Mouse (Mus musculus) lung, postnatal 25 days (tissue): ENCODE data around the gene Slc38a9.

ENCODE experiments used
- DNase-seq: peaks from one replicate; pipeline ENCODE4 v3.0.0; 2022; ENCODE audit warnings: low spot score

Gene Slc38a9

DNA sequence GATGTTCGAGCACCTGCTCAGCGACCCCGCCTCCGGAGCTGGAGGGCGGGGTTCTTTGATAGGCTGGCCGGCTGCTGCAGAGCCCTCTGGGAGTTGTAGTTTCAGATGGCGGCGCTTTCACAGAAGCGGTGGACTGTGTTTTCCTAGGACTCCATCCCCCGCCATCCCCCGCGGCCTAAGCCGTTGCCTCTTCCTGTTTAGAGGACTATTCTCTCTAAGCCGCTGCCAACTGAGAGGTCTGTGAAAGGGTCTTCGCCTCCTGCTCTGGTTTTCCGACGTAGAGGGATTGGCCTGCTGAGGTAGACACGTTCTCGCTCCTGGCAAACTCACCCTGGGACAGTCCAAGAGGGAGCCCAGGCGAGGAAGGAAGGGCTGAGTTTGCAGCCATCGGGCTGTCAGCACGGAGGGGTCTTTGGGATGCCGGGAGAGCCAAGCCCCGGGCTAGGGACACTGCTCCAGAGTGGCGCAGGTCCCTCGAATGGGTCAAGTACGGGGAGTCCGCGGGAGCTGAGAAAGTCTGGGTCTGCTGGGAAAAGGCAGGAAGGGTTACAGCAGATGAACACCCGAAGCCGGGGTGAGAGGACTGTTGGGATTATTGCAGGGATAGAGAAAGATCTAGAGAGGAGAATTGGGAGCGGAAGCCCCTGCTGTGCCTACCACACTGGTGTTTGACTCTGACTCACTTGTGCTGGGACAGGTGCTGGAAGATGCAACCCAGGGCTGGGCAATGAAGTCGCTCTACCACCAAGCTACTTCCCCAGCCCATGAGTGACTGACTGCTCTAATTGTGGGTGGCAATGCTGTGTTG is at the start of gene Slc38a9:
Slc38a9 (plus strand) TSS at position 178 of the 808 bp plus-strand sequence.
- peak; percentile 96 for DNase-seq

DNA sequence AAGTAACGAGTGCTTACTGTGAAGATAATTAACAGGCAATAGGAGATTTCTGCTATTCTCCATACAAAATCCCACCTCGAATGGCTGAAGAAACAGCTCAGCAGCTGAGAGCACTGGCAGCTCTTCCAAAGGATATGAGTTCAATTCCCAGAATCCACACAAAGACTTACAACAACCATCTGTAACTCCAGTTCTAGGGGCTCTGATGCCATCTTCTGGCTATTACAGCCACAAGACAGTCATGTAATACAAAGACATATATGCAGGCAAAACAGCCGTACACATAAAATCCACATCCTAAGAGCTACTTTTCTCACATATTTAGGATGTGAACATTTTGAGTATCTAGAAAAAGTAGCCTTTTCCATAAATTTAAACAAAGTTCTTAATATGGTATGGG is 39.0 kb upstream of the Slc38a9 start:
- peak; percentile 4 for DNase-seq

DNA sequence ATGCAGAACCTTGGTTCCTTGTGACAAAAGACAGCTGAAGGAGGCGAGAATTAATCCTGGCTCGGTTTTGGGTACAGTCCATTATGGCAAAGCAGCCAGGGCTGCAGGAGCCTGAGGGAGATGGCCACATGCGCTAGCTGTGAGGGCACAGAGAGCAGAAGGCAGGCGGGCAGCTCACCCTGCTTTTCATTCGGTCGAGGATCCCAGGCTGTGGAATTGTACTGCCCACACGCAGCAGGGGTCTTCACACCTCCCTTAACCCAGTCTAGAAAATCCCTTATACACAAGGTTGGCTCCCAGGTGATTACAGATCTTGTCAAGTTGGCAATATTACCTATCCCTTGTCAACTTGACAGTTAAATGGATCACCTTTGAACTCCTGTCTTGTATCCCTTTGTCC is 36.9 kb upstream of the Slc38a9 start:
- no peak for DNase-seq

DNA sequence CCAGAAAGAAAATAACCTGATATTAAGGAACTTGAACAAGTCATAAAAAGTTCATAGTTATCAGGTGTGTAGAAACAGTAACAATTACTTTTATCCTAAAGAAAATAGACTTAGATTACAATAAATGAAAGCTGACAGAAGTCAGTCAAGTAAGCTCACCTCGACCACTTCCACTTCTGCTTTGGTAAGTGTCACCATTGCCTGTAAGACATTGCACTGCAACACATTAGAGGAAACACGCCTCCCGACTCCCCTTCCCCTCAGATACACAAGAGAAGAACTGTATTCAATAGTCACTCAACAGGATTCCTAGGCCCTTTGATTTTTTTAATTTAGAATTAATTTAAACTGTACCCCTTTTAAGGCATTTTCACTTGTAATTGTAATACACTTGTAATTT is 35.9 kb upstream of the Slc38a9 start:
- DNase-seq = no peak

DNA sequence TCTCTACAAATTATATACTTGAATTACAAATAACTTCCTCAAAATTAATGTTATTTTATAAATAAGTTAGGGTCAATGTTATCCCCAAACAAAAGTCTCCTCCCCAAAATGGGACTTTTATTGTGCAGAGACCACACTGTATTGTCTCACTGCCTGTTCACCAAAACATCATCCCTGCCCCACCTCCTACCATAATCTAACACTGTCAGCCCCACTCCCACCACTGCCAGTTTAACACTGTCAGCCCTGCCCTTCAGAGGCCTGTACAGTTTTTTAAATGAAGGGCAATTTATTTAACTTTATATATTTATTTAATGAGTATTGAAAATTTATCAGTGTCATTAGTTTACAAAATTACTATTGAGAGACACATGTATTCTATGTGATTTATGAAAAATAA is 35.0 kb upstream of the Slc38a9 start:
- DNase-seq = no peak

DNA sequence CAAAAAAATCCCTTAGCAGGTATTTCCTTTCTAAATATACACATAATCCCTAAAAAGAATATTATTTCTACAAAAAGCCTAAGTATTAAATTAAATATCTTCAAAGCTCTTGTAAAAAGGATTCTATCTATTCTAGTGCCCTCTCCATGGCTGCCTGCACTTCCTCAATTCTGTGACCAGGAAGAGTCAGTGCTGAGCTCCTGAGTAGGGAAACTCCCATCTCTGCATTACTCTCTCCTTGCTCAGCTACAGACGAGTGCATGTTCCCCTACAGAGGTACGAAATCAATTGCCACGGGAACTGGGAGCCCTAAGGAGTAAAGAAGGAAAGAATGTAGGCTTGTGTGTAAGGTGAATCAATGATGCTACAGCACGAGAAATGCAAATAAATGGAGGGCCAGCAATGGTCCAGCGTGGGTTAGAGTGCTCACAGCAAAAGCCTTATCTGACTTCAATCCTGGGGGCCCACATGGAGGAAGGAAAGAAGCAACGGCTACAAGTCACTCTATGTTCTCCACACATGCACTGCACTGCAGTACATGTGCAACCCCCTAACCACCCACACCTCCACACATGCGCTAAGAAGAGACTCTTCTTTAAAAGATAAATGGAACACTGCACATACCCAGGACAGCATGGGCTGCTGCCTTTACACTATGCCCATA is 25.2 kb upstream of the Slc38a9 start:
- DNase-seq = no peak

DNA sequence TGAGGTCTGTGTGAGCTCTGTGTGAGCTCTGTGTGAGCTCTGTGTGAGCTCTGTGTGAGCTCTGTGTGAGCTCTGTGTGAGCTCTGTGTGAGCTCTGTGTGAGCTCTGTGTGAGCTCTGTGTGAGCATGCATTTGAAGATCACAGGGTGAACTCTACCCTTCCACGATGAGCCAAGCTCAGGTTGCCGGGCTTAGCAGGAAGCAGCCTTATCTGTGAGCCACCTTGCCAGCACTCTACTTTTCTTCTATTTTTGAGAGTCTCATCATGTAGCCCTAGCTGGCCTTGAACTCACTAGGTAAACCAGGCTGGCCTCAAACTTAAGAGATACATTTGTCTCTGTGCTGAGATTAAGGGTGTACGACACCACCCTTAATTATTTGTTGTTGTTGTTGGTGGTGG is 24.1 kb upstream of the Slc38a9 start:
- DNase-seq = no peak

DNA sequence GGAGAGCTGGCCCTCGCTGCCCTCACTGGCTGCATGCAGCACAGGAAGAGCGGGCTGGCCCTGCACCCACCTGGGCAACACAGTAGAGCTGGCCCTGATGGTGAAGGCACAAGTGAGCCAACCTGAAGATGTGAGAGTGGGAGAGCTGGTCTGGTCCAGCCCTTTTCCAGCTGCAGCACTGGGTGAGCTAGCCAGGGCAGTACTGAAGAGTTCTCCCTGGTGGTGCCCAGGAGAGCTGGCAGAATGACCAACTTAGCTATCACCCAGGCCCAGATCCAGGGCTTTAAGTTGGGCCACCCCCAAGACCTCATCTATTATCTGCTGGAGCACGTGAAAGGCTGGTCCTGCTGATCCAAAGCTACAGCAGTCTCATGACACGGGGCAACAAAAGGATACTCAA is 21.4 kb upstream of the Slc38a9 start:
- DNase-seq = no peak

DNA sequence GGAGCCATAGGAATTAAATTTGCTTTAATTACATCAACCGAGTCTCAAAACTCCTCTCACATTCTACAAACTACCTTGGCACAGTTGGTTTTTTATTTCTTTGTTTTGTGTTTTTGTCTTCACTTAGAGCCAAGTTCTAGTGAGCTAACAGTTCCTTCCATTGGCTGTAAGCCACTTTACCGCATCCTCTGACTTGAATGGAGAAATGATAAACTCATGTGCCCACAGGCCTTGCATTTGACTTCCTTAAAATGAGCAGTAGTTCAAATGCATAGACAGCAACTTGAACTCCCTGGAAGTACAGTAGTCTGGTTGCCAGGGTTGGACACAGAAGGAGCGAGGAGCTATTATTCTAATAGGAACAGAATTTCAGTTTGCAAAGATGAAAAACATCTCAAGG is 17.7 kb upstream of the Slc38a9 start:
- no peak for DNase-seq

DNA sequence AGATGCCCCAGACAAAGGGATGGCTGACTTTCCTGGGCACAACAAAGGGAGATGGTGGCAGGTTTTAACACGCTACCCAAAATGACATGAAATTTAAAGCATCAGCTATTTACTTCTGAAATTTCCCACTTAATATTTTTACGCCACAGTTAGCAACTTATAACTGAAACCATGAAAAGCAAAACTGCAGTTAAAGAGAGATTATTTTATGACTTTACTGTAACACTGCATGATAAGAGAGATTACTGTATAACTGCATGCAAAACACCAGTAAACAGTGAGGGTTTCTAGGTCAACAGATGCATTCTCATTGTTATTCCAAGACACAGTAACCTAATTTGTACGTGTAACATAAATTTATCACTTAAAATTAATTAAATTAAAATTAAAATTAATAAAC is 15.6 kb upstream of the Slc38a9 start:
- no peak for DNase-seq

DNA sequence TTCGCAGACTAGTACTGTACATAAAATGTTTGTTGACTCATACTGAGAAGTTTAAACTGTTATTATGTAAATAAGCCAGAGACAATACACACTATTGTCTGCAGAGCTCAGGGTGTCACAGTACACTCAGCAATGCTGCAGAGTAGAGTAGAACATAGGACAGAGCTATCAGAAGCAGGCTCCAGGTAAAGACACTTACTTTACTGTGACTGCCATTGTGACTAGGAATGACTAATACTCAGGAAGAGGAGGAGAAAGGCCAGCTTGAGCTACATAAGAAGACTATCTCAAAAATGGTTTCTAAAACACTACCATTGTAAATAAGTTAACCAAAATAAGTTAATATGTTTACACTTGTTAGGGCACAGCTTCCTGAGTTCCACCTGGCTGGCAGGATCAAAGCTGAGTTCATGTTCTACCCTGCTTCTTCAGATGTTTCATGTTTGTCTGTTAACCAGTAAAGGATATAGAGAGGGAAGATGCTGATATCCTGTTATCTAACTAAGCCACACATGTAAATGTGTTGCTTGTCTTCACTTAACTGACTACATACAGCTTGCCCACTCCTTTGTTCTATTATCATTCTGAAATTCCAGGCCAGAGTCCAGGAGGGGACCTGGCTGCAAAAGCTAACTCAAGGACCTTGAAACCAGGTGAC is 14.9 kb upstream of the Slc38a9 start:
- no peak for DNase-seq

DNA sequence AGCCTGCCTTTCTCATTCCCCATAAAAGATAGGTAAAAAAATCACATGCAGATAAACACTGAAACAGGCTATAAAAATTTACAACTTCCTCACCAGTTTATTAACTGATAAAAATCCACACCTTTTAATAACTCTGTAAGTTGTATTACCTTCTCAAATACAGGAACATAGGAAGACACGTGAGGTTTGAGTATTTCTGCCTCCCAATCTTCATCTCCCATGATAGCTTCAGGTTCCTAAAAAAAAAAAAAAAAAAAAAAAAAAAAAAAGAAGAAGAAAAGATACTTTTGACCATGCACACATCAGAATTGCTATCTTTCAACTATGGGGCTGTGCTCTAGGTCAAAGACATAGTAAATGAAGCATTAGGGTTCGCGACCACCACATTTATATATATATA is 9.4 kb upstream of the Slc38a9 start:
- DNase-seq = no peak

DNA sequence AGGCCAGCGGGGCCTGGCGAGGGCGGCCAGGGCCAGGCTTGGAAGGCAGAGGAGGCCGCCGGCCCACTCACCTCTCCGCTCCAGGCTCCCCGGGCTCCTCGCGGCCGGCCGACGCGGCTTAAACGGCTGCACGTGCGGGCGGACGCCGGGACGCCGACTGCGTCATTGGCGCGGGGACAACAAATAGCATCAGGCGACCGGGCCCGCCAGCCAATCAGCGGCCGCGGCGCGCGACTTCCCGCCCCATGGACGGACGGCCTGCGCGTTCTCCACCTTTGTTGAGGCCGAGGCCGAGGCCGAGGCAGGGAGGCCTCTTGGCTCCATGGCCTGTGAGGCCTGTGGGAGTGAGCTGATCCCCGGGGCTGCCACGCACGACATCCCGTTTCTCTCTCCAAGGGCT is 8.3 kb upstream of the Slc38a9 start, which contains the start of gene Ddx4:
Ddx4 (minus strand) TSS at position 271 of the 400 bp plus-strand sequence.
- DNase-seq = no peak

DNA sequence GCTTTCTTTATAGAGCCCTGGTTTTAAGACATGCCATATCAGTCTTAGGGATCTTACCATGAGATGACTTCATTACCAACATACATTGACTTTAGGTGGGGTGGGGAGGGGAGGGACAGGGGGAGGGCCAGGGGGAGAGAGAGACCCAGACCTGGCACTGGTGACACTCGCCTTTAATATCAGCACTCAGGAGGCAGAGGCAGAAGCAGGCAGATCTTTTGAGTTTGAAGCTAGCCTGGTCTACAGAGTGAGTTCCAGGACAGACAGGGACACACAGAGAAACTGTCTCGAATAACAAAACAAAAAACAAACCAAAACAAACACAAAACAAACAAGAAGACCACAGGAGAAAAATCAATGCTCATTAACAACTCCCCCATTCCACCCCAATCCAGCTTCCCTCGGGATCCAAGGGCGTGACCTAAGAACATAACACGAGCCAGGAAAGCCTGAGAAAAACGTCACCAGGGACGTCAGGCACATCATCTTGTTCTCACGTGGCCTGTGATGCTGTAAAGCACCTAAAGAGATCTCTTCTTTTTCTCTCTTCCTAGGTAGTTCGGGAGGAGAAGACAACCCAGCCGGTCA is 471 bp upstream of the Slc38a9 start:
- DNase-seq = no peak

DNA sequence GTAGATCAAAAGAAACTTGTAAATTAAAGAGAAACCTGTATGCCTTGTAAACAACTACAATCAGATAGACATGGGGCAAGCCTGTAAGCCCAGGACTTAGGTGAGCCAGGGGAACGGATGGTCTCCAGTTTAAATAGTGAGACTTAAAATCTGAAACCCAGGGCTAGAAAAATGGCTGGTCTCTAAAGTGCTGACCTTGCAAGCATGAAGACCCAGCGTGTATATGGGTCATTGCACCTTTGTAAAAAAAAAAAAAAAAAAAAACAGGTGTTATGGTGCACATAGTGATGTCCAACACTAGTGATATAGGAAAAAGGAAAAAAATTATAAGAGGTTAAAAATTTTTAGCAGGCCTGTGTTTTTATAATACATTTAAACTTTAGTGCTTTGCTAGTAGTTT is 1.1 kb downstream of the Slc38a9 start:
- DNase-seq = no peak

DNA sequence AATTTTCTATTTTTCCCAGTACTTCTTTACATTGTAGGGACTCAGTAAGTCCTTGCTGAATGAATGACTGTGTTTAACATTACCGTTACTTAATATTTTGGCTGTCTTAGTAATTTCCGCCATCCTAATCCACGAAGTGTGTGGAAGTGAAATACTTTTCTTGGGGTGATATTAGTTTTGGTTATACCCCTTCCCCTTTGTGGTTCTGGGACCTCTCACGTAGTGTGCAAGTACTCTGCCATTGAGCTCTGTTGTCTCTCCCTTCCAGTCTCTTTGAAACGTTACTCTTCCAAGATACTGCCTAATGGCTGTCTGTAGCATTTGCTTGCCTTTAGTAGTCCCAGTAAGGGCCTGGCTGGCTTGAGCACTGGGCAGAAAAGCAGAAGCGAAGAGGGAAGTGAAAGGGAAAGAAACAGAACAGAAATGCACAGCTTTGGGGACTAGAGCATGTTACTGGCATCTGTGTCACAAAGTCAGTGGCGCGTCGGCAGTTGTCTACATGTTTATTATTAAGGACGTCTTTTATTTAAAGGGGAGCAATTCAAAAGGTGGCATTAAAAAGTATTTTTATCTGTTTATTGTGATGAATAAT is 6.0 kb downstream of the Slc38a9 start:
- peak; percentile 39 for DNase-seq

DNA sequence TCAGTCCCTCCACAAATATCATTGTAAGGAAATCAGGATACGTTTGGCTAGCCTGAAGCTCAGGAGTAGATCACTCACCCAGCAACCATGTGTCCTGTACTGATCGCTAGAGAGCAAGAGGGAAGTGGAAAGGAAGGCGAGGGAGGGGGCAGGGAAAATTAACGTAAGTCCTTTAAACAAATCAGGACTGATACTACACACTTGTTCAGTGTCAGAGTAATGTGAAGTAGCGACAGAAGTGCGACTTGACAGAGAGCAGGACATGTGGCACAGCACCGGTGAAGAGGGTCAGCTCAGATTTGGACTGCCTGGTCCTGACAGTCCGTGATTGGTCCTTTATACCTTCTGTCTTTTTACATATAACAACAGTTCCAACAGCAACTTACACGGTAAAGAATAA is 6.7 kb downstream of the Slc38a9 start:
- no peak for DNase-seq

DNA sequence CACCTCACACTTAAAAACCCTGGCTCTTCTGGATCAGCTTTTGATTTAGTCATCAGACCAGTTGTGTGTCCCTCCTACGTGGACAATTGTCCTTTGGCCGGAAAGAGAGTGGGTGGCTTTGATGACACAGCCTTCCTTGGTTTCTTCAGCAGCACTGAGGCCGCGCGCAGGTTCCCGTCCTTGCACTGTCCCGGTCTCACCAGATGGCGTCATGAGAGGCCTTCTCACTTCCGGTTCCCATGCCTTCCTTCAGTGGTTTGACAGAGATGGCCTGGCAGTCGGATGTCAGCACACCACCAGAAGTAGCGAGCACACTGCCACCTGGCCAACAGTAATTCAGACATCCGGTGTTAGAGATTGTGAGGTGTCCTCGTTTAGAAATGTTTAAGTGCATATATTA is 11.2 kb downstream of the Slc38a9 start:
- DNase-seq = no peak

DNA sequence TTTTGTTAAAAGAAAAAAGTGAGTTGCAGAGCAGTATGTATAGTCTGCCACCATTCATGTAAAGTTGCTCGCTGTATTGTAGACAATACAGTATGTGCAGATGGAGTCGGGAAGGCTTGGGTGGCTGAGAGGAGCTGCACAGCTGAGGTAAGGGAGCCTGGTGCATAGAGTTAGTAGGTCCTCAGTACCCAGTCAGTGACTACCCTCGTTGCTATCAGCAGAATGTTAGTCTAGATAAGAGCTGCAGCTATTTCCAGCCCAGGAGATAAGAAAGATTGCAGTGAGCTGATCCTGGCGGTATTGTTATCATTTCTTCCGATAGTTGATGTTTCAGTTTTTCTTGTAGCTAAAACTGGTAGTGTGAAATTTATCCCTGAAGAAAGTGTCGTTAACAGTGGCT is 12.2 kb downstream of the Slc38a9 start:
- no peak for DNase-seq

DNA sequence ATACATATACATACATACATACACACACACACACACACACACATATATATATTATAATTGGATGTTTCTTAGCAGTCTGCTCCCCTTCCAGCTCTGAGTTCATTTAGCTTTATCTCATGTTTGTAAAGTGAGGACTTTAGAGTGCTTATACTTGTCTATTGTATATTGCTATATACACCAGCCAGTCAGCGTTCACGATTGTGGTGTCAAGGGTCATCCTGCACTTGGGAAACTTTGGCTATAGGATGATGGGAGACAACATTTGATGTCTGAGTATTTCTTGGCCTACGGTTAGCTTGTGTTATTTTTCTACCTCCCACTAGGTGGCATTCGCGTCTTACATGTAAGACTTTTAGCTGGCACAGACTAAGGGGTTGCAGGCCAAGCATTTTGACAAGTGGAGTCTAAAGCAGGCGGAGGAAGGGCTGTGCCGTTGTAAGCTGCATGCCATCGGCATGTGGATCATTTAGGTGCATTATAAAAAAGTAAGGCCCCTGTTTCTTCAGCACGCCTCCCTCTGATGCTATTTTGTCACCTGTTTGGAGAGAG is 13.4 kb downstream of the Slc38a9 start:
- peak; percentile 80 for DNase-seq

DNA sequence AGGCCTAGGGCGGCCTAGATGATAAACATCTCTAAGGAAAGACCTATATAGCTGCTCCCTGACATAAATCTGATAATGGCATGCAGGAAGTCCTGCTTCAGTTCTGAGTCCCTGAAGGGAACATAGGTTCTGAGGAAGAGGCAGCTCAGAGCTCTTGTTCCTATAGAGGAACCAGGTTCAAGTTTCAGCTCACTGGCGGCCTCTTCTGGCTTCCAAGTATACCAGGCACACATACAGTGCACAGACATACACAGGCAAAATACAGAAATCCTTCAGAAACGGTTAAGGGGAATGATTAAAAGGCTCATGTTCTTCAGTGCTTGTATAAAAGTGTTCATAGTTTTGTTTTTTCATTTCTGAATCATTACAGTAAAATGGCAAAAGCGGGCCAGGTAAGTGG is 17.6 kb downstream of the Slc38a9 start:
- no peak for DNase-seq

DNA sequence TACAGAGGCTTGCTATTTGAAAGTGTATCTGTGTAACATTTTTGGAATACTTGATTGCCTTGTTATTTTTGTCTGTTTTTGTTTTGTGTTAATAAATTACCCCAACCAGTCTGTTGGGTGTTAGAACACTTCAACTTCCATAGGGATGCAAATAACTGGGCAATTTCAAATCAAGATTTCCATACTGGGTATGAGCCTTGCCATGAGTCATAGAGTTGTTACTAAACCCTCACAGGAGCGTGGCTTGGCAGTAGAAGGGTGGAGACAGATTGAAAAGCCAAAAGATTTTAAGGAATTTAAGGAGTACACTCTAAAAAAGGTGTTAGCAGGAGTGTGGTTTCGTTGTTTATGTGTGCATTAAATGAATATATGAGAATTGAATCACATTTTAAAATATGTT is 22.8 kb downstream of the Slc38a9 start:
- DNase-seq = no peak
